Mouse (Mus musculus) liver, adult 2 months (tissue): ENCODE data around the gene Abr. TPM values are rescaled to one million over a fixed set of nuclear protein-coding genes. Genes with fewer than 3 reads are reported as not detected.

Experiments
- DNase-seq: peaks from one replicate; pipeline ENCODE4 v3.0.0-alpha.2; 2011; ENCODE audit warnings: low read depth, low spot score; ENCODE audit errors: extremely low read depth
- H3K27ac ChIP-seq: fragments of 200-500 bp; replicated peaks from 2 replicates; pipeline ENCODE4 v1.5.1; 2012; ENCODE audit warnings: low read depth, mild to moderate bottlenecking, control low read depth, inconsistent platforms, low read length; ENCODE audit not compliant: insufficient read depth
- H3K27me3 ChIP-seq: fragments of 200-500 bp; 2 replicates; pipeline ENCODE4 v1.6.1; 2012; ENCODE audit warnings: mild to moderate bottlenecking, moderate library complexity, low read length, inconsistent platforms; ENCODE audit not compliant: control insufficient read depth, insufficient read depth
- H3K36me3 ChIP-seq: fragments of 200-500 bp; 2 replicates; pipeline ENCODE4 v1.6.1; 2012; ENCODE audit warnings: low read length, inconsistent platforms; ENCODE audit not compliant: control insufficient read depth, insufficient read depth
- H3K4me1 ChIP-seq: fragments of 200-500 bp; 2 replicates; pipeline ENCODE4 v1.6.1; 2011; ENCODE audit warnings: low read length; ENCODE audit not compliant: control insufficient read depth, insufficient read depth
- H3K4me3 ChIP-seq: fragments of 200-500 bp; 2 replicates; pipeline ENCODE4 v1.5.1; 2011; ENCODE audit warnings: low read depth, mild to moderate bottlenecking, control low read depth, low read length, moderate library complexity; ENCODE audit not compliant: insufficient read depth
- H3K79me2 ChIP-seq: fragments of 200-500 bp; 2 replicates; pipeline ENCODE4 v1.6.1; 2012; ENCODE audit warnings: inconsistent platforms, mild to moderate bottlenecking, low read length, moderate library complexity; ENCODE audit not compliant: control insufficient read depth, insufficient read depth
- H3K9ac ChIP-seq: fragments of 200-500 bp; 2 replicates; pipeline ENCODE4 v1.6.1; 2012; ENCODE audit warnings: low read depth, mild to moderate bottlenecking, control low read depth, inconsistent platforms, low read length
- CTCF ChIP-seq: fragments of 200-500 bp; IDR thresholded peaks from 2 replicates; pipeline ENCODE4 v1.5.1; 2011; ENCODE audit warnings: low read depth, low read length, control low read depth
- POLR2A ChIP-seq: fragments of 200-500 bp; IDR thresholded peaks from 2 replicates; pipeline ENCODE4 v1.6.1; 2011; ENCODE audit warnings: low read length, control low read depth; ENCODE audit not compliant: insufficient read depth; ENCODE audit errors: extremely low read depth
- WGBS: fragments of 180-500 bp; shearing (Covaris S2); methylation state at CpG from one replicate; pipeline ENCODE4 v1.1.7; 2018; 5-methylcytosine and 5-hydroxymethylcytosine counted together
- polyA plus RNA-seq: library from polyadenylated mRNA; depleted of rRNA; stranded (reverse); fragments of >200 nt; gene quantifications from 2 replicates; pipeline ENCODE4 v1.2.3, GENCODE M21; 2012; rRNA removed
- total RNA-seq: library from RNA; depleted of rRNA; stranded (reverse); fragments of >200 nt; gene quantifications from 2 replicates; pipeline ENCODE4 v1.2.3, GENCODE M21; 2014; rRNA removed

Abr gene
- 3.7 and 3.9 TPM in 2 replicates for total RNA-seq
- polyA plus RNA-seq, result 2.2 and 3.3 TPM in 2 replicates

DNA sequence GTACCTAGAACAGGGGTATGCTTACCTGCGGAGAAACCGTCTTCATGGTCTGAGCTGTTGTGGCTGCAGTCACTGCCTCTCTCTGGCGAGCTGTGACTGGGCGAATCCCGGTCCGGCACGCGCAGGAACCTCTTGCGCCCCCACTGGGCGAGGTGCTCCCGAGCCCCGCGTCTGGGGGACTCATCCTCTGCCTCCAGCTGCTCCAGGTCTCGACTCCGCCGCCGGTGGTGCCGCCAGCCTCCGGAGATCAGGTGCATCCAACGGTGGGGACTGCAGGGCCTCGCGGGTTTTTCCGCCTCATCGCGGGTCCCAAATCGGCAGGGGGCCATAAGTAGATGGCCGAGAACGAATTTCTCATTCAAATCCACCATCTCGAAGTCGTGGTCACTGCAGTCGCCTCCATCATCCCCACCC lies at the start of gene Abr:
Gene Abr, minus strand, starts transcription at position 163 of the 414 bp plus-strand sequence.
- peak within 1 kb of the TSS; percentile 55 for H3K9ac ChIP-seq
- H3K27me3 ChIP-seq, result peaks cover 18% of the 10 kb centered on the region
- H3K4me1 ChIP-seq, result no peaks in the 10 kb centered on the region
- no peak for DNase-seq
- H3K27ac ChIP-seq, result no peak within 1 kb of the TSS
- H3K36me3 ChIP-seq, result no peaks in the 10 kb centered on the region
- TF ChIP-seq CTCF, result no peak
- no peak for TF ChIP-seq POLR2A
- 3% methylated on average over 31 of the region's 31 CpGs for WGBS
- peak within 1 kb of the TSS; percentile 67 for H3K4me3 ChIP-seq
- H3K79me2 ChIP-seq, result no peaks in the 10 kb centered on the region

DNA sequence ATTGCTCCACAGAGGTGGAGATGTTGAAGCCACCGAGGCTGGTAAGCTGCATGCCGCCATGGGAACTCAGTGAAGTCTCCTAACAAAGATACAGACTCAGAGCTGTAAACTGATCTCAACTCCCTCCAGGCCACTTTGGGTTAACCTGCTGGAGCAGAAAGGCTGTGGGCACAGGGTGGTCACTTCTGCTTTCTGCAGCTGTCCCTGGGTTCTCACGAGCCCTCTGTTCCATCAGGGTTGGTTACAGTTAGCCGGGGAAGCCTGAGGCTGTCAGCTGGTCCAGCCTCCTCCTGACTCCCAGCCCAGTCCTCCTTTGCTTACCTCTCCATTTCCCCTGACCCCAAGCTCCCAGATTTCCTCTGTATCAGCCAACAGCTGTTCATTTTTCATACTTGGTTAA lies 45.7 kb upstream of the Abr start:
- DNase-seq, result no peak
- Histone ChIP-seq H3K27me3 (peaks cover 11% of the 10 kb centered on the region), H3K36me3 (no peaks in the 10 kb centered on the region), H3K4me3 (no peak overlapping the region), H3K79me2 (no peaks in the 10 kb centered on the region), H3K9ac (no peak overlapping the region), H3K4me1 (no peaks in the 10 kb centered on the region), H3K27ac (no peak overlapping the region)
- whole genome bisulfite sequencing, result 38% methylated on average over 4 of the region's 4 CpGs
- TF ChIP-seq CTCF, result no peak
- TF ChIP-seq POLR2A, result no peak

DNA sequence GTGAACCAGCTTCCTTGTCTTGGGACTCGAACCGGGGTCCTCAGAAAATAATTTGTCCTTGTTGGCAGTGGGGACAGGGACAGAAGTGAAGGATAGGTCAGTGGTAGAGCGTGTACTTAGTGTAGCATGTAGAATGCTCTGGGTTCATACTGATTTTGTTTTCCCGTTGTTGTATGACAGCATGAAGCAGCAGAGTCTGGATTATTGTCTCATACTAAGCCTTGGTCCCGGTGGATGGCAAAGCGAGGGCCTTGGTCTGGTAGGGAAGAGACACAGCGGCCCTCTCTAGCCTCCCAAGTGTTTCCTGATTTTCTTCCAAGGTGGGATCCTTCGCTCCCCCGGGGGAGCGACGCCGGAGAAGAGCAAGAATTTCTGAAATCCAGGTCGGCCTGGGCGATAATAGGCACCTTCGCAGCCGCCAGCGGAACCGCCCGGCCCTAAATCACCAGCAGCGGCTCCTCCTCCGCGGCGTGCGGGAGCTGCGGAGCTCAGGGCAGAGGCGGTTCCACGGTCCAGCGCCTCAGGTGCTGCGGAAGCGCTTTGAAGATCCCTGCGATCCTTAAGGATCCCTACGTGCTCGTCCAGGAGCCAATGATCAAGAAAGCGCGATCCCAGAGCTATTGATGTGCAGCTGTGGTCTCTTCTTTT lies 44.0 kb upstream of the Abr start:
- Histone ChIP-seq H3K79me2 (no peaks in the 10 kb centered on the region), H3K27me3 (peaks cover 6% of the 10 kb centered on the region; the same call in 1 of the 2 replicates), H3K9ac (no peak overlapping the region), H3K4me1 (no peaks in the 10 kb centered on the region), H3K4me3 (no peak overlapping the region), H3K27ac (no peak overlapping the region), H3K36me3 (no peaks in the 10 kb centered on the region)
- 12% methylated on average over 35 of the region's 35 CpGs for WGBS
- TF ChIP-seq POLR2A, result no peak
- TF ChIP-seq CTCF, result no peak
- no peak for DNase-seq

DNA sequence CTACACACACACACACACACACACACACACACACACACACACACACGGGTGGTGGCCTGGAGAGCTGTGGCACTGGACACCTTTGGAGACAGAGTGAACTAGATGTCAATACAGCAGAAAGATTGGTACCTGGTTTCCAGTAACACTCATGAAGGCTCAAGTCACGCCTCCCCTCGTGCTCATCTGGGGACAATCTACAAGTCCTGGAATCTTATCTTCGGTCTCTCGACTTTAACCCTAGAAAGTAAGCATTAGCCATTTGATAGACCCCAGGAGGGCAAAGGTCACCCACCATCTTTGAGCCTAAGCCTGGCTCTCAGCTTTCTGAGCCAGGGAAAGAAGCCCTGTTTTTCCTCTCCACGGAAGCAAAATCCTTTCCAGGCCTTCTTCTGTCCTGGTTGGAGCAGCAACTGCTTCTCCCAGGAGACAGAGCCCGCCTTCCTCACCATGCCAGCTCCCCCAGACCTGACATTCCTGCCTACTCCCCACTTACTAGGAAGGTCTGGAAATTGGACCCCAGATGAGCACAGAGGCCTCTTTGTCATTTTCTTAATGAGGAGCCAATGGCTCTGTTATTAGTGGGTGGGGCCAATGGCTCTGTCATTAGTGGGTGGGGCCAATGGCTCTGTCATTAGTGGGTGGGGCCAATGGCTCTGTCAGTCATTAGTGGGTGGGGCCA lies 39.8 kb upstream of the Abr start:
- Histone ChIP-seq H3K4me1 (no peaks in the 10 kb centered on the region), H3K27me3 (peaks cover 6% of the 10 kb centered on the region; the same call in 1 of the 2 replicates), H3K36me3 (no peaks in the 10 kb centered on the region), H3K4me3 (no peak overlapping the region), H3K79me2 (no peaks in the 10 kb centered on the region), H3K27ac (no peak overlapping the region), H3K9ac (no peak overlapping the region)
- no peak for DNase-seq
- TF ChIP-seq POLR2A (no peak), CTCF (no peak)
- 58% methylated on average over 7 of the region's 7 CpGs for WGBS

DNA sequence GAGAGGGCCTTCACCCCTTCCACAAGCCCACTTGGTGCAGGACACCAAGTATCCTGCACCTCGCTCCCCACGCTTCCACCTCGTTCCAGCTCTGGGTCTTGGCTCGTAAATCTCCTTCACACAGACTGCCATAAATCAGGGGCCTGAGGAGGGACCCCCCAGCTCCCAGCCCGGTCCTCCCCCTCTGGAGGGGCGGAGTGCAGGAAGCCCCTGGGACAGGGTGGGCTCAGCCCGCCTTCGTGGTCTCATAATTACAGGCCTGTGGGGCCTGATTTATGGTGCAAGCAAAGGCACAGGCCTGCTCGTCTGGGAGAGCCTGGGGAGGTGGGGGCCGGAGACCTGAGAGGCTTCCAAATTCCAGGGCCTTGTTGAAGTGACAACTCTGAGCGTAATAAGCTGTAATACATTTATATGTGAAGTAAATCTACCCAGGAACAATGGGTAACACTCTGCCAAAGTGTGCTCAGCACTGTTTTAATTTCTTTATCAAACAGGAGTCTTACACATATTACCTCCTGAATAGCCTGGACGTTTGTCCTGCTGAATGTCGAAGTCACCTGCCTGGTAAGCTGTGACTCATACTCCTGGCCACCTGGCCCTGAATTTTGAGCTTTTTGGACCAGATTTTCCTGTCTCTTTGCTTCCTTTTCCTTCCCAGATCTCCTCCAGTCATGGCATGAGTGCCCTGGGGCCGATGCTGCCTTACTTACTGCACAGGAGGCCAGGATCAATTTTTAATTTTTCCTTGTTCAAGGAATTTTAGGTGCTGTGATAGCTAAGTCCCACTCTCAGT lies 37.2 kb upstream of the Abr start:
- Histone ChIP-seq H3K36me3 (no peaks in the 10 kb centered on the region), H3K27ac (no peak overlapping the region), H3K79me2 (no peaks in the 10 kb centered on the region), H3K4me1 (no peaks in the 10 kb centered on the region), H3K27me3 (no peaks in the 10 kb centered on the region), H3K4me3 (no peak overlapping the region), H3K9ac (no peak overlapping the region)
- 87% methylated on average over 14 of the region's 14 CpGs for WGBS
- TF ChIP-seq POLR2A (no peak), CTCF (no peak)
- no peak for DNase-seq
